Mouse (Mus musculus): Measurements from ENCODE around the gene Ybx2. TPM values are rescaled to one million over a fixed set of nuclear protein-coding genes. Genes with fewer than 3 reads are reported as not detected.
A peak's percentile ranks its signal among the peaks of the same experiment; 100 is the strongest.
"Not testable (repeated sequence)": the region's sequence is repeated elsewhere in the genome, so short reads cannot be mapped to it uniquely, and the experiment has no call there.

The Ybx2 gene
- polyA plus RNA-seq, 1 experiment from 2014 or later: 7.1 TPM

GRCm38 (mm10) chr11:69913554-69914371 is 21.8 kb upstream of the Ybx2 start, which contains the start of gene Gps2:
Gene Gps2, plus strand, starts transcription at chr11:69913888.
- H3K4me1 ChIP-seq (replicated peaks; ENCODE audit: control insufficient read depth, insufficient read depth, low read length): peaks cover 19% of the 10 kb centered on the region
- peak within 1 kb of the TSS; percentile 92 for H3K27ac ChIP-seq
- ATAC-seq (ENCODE audit: low FRiP score): peak; percentile 90
- 2% methylated on average over 44 of the region's 61 CpGs for WGBS
- DNase-seq (ENCODE audit: low spot score): peak; percentile 97
- peak within 1 kb of the TSS; percentile 84 for H3K9ac ChIP-seq
- peak within 1 kb of the TSS; percentile 78 for H3K4me3 ChIP-seq (replicated peaks; ENCODE audit: low read length)
- H3K36me3 ChIP-seq (replicated peaks; ENCODE audit: control insufficient read depth, insufficient read depth): peaks cover 88% of the 10 kb centered on the region
- peak within 1 kb of the TSS; percentile 100 for H3K4me2 ChIP-seq (replicated peaks)
- H3K27me3 ChIP-seq (ENCODE audit: control insufficient read depth, insufficient read depth, low read length): no peaks in the 10 kb centered on the region
- no peaks in the 10 kb centered on the region for H3K9me3 ChIP-seq (ENCODE audit: control insufficient read depth, low read length)

GRCm38 (mm10) chr11:69914372-69914764 is 21.2 kb upstream of the Ybx2 start:
- Histone ChIP-seq H3K9ac (peak overlapping the region; percentile 84), H3K27ac (peak overlapping the region; percentile 92), H3K4me1 (replicated peaks; ENCODE audit: control insufficient read depth, insufficient read depth, low read length) (peaks cover 25% of the 10 kb centered on the region), H3K4me2 (replicated peaks) (peak overlapping the region; percentile 100), H3K4me3 (replicated peaks; ENCODE audit: low read length) (peak overlapping the region; percentile 78), H3K9me3 (ENCODE audit: control insufficient read depth, low read length) (no peaks in the 10 kb centered on the region), H3K36me3 (replicated peaks; ENCODE audit: control insufficient read depth, insufficient read depth) (peaks cover 88% of the 10 kb centered on the region), H3K27me3 (ENCODE audit: control insufficient read depth, insufficient read depth, low read length) (no peaks in the 10 kb centered on the region)
- under 1% methylated on average over 17 of the region's 17 CpGs for WGBS
- DNase-seq (ENCODE audit: low spot score) (no peak), ATAC-seq (ENCODE audit: low FRiP score) (no peak)

GRCm38 (mm10) chr11:69914917-69915430 is 20.6 kb upstream of the Ybx2 start:
- H3K4me3 ChIP-seq (replicated peaks; ENCODE audit: low read length): peak overlapping the region; percentile 78
- H3K4me1 ChIP-seq (replicated peaks; ENCODE audit: control insufficient read depth, insufficient read depth, low read length): peaks cover 32% of the 10 kb centered on the region
- H3K9ac ChIP-seq: peak overlapping the region; percentile 84; the same call in 1 of the 2 replicates
- H3K27me3 ChIP-seq (ENCODE audit: control insufficient read depth, insufficient read depth, low read length): no peaks in the 10 kb centered on the region
- H3K9me3 ChIP-seq (ENCODE audit: control insufficient read depth, low read length): no peaks in the 10 kb centered on the region
- DNase-seq (ENCODE audit: low spot score): no peak
- peaks cover 82% of the 10 kb centered on the region for H3K36me3 ChIP-seq (replicated peaks; ENCODE audit: control insufficient read depth, insufficient read depth)
- 45% methylated on average over 9 of the region's 9 CpGs for WGBS
- no peak overlapping the region for H3K27ac ChIP-seq
- no peak for ATAC-seq (ENCODE audit: low FRiP score)
- H3K4me2 ChIP-seq (replicated peaks): peak overlapping the region; percentile 100

- Histone ChIP-seq H3K4me1 (replicated peaks; ENCODE audit: control insufficient read depth, insufficient read depth, low read length) (peaks cover 34% of the 10 kb centered on the region), H3K27me3 (ENCODE audit: control insufficient read depth, insufficient read depth, low read length) (no peaks in the 10 kb centered on the region), H3K4me2 (replicated peaks) (peak overlapping the region; percentile 100; the same call in 1 of the 2 replicates), H3K27ac (no peak overlapping the region), H3K9ac (no peak overlapping the region), H3K9me3 (ENCODE audit: control insufficient read depth, low read length) (no peaks in the 10 kb centered on the region), H3K4me3 (replicated peaks; ENCODE audit: low read length) (peak overlapping the region; percentile 78; the same call in 1 of the 2 replicates), H3K36me3 (replicated peaks; ENCODE audit: control insufficient read depth, insufficient read depth) (peaks cover 72% of the 10 kb centered on the region)
- DNase-seq (ENCODE audit: low spot score): no peak
- ATAC-seq (ENCODE audit: low FRiP score): no peak
- 70% methylated on average over 5 of the region's 5 CpGs for WGBS
Observed at GRCm38 (mm10) chr11:69915667-69916627, 19.6 kb upstream of the Ybx2 start.

GRCm38 (mm10) chr11:69916652-69917378 is 18.8 kb upstream of the Ybx2 start:
- H3K36me3 ChIP-seq (replicated peaks; ENCODE audit: control insufficient read depth, insufficient read depth): peaks cover 63% of the 10 kb centered on the region
- not testable (repeated sequence) for H3K9me3 ChIP-seq (ENCODE audit: control insufficient read depth, low read length); H3K9ac ChIP-seq; DNase-seq (ENCODE audit: low spot score); H3K27me3 ChIP-seq (ENCODE audit: control insufficient read depth, insufficient read depth, low read length); H3K4me2 ChIP-seq (replicated peaks); ATAC-seq (ENCODE audit: low FRiP score); H3K27ac ChIP-seq; H3K4me3 ChIP-seq (replicated peaks; ENCODE audit: low read length)
- H3K4me1 ChIP-seq (replicated peaks; ENCODE audit: control insufficient read depth, insufficient read depth, low read length): peaks cover 34% of the 10 kb centered on the region
- 66% methylated on average over 7 of the region's 7 CpGs for WGBS

- Histone ChIP-seq H3K36me3 (replicated peaks; ENCODE audit: control insufficient read depth, insufficient read depth) (peaks cover 57% of the 10 kb centered on the region), H3K9me3 (ENCODE audit: control insufficient read depth, low read length) (no peaks in the 10 kb centered on the region), H3K9ac (no peak overlapping the region), H3K27ac (no peak overlapping the region), H3K4me2 (replicated peaks) (no peak overlapping the region), H3K4me1 (replicated peaks; ENCODE audit: control insufficient read depth, insufficient read depth, low read length) (peaks cover 37% of the 10 kb centered on the region), H3K27me3 (ENCODE audit: control insufficient read depth, insufficient read depth, low read length) (no peaks in the 10 kb centered on the region), H3K4me3 (replicated peaks; ENCODE audit: low read length) (no peak overlapping the region)
- ATAC-seq (ENCODE audit: low FRiP score) (no peak), DNase-seq (ENCODE audit: low spot score) (no peak)
- WGBS: 89% methylated on average over 8 of the region's 8 CpGs
Observed at GRCm38 (mm10) chr11:69917379-69917948, 18.1 kb upstream of the Ybx2 start.

GRCm38 (mm10) chr11:69918118-69918517 is 17.5 kb upstream of the Ybx2 start:
- Histone ChIP-seq H3K27me3 (ENCODE audit: control insufficient read depth, insufficient read depth, low read length) (no peaks in the 10 kb centered on the region), H3K9ac (no peak overlapping the region), H3K4me3 (replicated peaks; ENCODE audit: low read length) (no peak overlapping the region), H3K27ac (no peak overlapping the region), H3K4me1 (replicated peaks; ENCODE audit: control insufficient read depth, insufficient read depth, low read length) (peaks cover 40% of the 10 kb centered on the region), H3K9me3 (ENCODE audit: control insufficient read depth, low read length) (no peaks in the 10 kb centered on the region), H3K36me3 (replicated peaks; ENCODE audit: control insufficient read depth, insufficient read depth) (peaks cover 50% of the 10 kb centered on the region), H3K4me2 (replicated peaks) (no peak overlapping the region)
- ATAC-seq (ENCODE audit: low FRiP score): no peak
- DNase-seq (ENCODE audit: low spot score): no peak
- WGBS: 87% methylated on average over 5 of the region's 5 CpGs

- no peaks in the 10 kb centered on the region for H3K27me3 ChIP-seq (ENCODE audit: control insufficient read depth, insufficient read depth, low read length)
- WGBS: 84% methylated on average over 9 of the region's 9 CpGs
- peak overlapping the region; percentile 92; the same call in 1 of the 2 replicates for H3K9ac ChIP-seq
- no peak for ATAC-seq (ENCODE audit: low FRiP score)
- peaks cover 35% of the 10 kb centered on the region for H3K4me1 ChIP-seq (replicated peaks; ENCODE audit: control insufficient read depth, insufficient read depth, low read length)
- H3K36me3 ChIP-seq (replicated peaks; ENCODE audit: control insufficient read depth, insufficient read depth): peaks cover 47% of the 10 kb centered on the region
- H3K4me2 ChIP-seq (replicated peaks): peak overlapping the region; percentile 97
- no peaks in the 10 kb centered on the region for H3K9me3 ChIP-seq (ENCODE audit: control insufficient read depth, low read length)
- peak overlapping the region; percentile 93 for H3K4me3 ChIP-seq (replicated peaks; ENCODE audit: low read length)
- DNase-seq (ENCODE audit: low spot score): no peak
- no peak overlapping the region for H3K27ac ChIP-seq
Observed at GRCm38 (mm10) chr11:69919053-69919452, 16.5 kb upstream of the Ybx2 start.
